Mouse (Mus musculus): ENCODE data around the gene Inafm2. TPM values are rescaled to one million over a fixed set of nuclear protein-coding genes. Genes with fewer than 3 reads are reported as not detected.
A peak's percentile ranks its signal among the peaks of the same experiment; 100 is the strongest.

Gene Inafm2
- polyA plus RNA-seq, 1 experiment from 2014 or later, result 23.5 TPM

DNA sequence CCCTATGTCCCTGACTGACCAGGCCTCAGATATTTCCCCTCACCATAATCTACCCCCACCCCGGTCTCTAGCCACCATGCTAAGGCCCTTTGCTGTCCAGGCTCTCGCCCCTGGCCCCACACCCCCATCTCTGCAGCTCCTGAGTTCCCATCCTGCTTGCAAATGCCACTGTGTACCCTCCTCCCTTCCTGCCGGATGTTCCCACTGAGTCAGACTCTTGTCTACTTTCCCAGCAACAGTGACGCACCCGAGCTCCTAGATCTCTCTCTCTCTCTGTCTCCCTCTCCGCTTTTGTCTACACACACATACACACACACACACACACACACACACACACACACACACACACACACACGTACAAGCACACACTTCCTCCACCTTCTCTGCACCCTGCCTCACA, 17.9 kb downstream of the Inafm2 start:
- H3K4me1 ChIP-seq (replicated peaks), result peaks cover 50% of the 10 kb centered on the region
- WGBS, result 66% methylated on average over 7 of the region's 7 CpGs

GRCm38 (mm10) chr2:118764094-118764831, 18.7 kb downstream of the Inafm2 start:
- peaks cover 5% of the 10 kb centered on the region; the same call in 1 of the 2 replicates for H3K27me3 ChIP-seq
- WGBS, result 21% methylated on average over 11 of the region's 11 CpGs
- H3K4me3 ChIP-seq, result no peak overlapping the region
- no peaks in the 10 kb centered on the region for H3K36me3 ChIP-seq
- ATAC-seq (ENCODE audit: low FRiP score), result no peak
- peaks cover 50% of the 10 kb centered on the region for H3K4me1 ChIP-seq (replicated peaks)
- no peak overlapping the region for H3K4me2 ChIP-seq
- H3K27ac ChIP-seq, result peak overlapping the region; percentile 49; the same call in 1 of the 2 replicates
- H3K9me3 ChIP-seq, result no peaks in the 10 kb centered on the region
- H3K9ac ChIP-seq, result no peak overlapping the region

More for the DNA sequence above, 17.9 kb downstream of the Inafm2 start:
- Histone ChIP-seq H3K36me3 (no peaks in the 10 kb centered on the region), H3K9ac (peak overlapping the region; percentile 71; the same call in 1 of the 2 replicates), H3K4me3 (no peak overlapping the region), H3K27me3 (peaks cover 12% of the 10 kb centered on the region; the same call in 1 of the 2 replicates), H3K9me3 (no peaks in the 10 kb centered on the region), H3K4me2 (no peak overlapping the region), H3K27ac (peak overlapping the region; percentile 96)
- ATAC-seq (ENCODE audit: low FRiP score), result no peak

DNA sequence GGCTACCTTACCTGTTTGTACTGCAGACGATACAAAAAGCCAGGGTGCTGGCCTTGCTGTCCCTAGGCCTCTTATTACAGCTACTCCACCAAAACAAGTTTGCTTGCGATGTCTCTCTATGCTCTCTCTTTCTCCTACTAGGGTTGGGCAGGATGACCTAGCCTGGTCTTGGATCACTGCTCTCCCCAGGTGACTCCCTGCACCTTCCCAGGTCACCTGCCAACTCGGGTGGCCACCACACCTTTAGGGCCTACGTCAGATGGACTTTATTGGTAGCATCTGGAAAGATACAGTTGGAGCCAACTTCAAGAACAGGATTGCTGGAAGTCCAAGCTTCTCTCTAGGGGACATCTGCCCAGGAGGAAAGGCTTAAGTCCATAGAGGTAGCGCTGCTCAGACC, 19.3 kb downstream of the Inafm2 start:
- no peaks in the 10 kb centered on the region for H3K9me3 ChIP-seq
- peaks cover 45% of the 10 kb centered on the region for H3K4me1 ChIP-seq (replicated peaks)
- no peak overlapping the region for H3K27ac ChIP-seq
- ATAC-seq (ENCODE audit: low FRiP score), result no peak
- no peaks in the 10 kb centered on the region for H3K36me3 ChIP-seq
- H3K27me3 ChIP-seq, result peaks cover 5% of the 10 kb centered on the region; the same call in 1 of the 2 replicates
- H3K4me3 ChIP-seq, result no peak overlapping the region
- 86% methylated on average over 5 of the region's 5 CpGs for WGBS
- no peak overlapping the region for H3K9ac ChIP-seq
- no peak overlapping the region for H3K4me2 ChIP-seq

- no peak overlapping the region for H3K9ac ChIP-seq
- no peak overlapping the region for H3K4me3 ChIP-seq
- H3K4me2 ChIP-seq, result no peak overlapping the region
- 81% methylated on average over 10 of the region's 10 CpGs for WGBS
- no peak for ATAC-seq (ENCODE audit: low FRiP score)
- H3K36me3 ChIP-seq, result no peaks in the 10 kb centered on the region
- H3K4me1 ChIP-seq (replicated peaks), result peaks cover 31% of the 10 kb centered on the region
- H3K9me3 ChIP-seq, result no peaks in the 10 kb centered on the region
- H3K27me3 ChIP-seq, result peaks cover 3% of the 10 kb centered on the region; the same call in 1 of the 2 replicates
- no peak overlapping the region for H3K27ac ChIP-seq
Measured at GRCm38 (mm10) chr2:118766041-118767033, 20.8 kb downstream of the Inafm2 start.

GRCm38 (mm10) chr2:118772158-118772874, 26.8 kb downstream of the Inafm2 start, which contains the start of gene Phgr1:
TSS of gene Phgr1 (plus strand) at chr2:118772769.
- H3K9me3 ChIP-seq, result no peaks in the 10 kb centered on the region
- no peak within 1 kb of the TSS for H3K9ac ChIP-seq
- peaks cover 10% of the 10 kb centered on the region for H3K4me1 ChIP-seq (replicated peaks)
- no peak within 1 kb of the TSS for H3K27ac ChIP-seq
- H3K27me3 ChIP-seq, result 0 out of 2 replicates have a peak, but pooled peaks cover 3% of the 10 kb centered on the region
- no peak for ATAC-seq (ENCODE audit: low FRiP score)
- H3K4me3 ChIP-seq, result no peak within 1 kb of the TSS
- 83% methylated on average over 6 of the region's 6 CpGs for WGBS
- no peak within 1 kb of the TSS for H3K4me2 ChIP-seq
- H3K36me3 ChIP-seq, result no peaks in the 10 kb centered on the region

- H3K4me3 ChIP-seq, result no peak overlapping the region
- H3K27me3 ChIP-seq, result 0 out of 2 replicates have a peak, but pooled peaks cover 3% of the 10 kb centered on the region
- no peaks in the 10 kb centered on the region for H3K9me3 ChIP-seq
- H3K36me3 ChIP-seq, result no peaks in the 10 kb centered on the region
- H3K4me1 ChIP-seq (replicated peaks), result peaks cover 16% of the 10 kb centered on the region
- no peak for ATAC-seq (ENCODE audit: low FRiP score)
- no peak overlapping the region for H3K27ac ChIP-seq
- H3K9ac ChIP-seq, result no peak overlapping the region
- H3K4me2 ChIP-seq, result no peak overlapping the region
- WGBS, result 90% methylated on average over 2 of the region's 2 CpGs
Measured at GRCm38 (mm10) chr2:118774536-118774935, 29.0 kb downstream of the Inafm2 start.

GRCm38 (mm10) chr2:118775396-118775795, 29.8 kb downstream of the Inafm2 start:
- H3K9ac ChIP-seq, result no peak overlapping the region
- WGBS, result 77% methylated on average over 1 of the region's 1 CpGs
- H3K4me3 ChIP-seq, result no peak overlapping the region
- peaks cover 23% of the 10 kb centered on the region for H3K4me1 ChIP-seq (replicated peaks)
- H3K9me3 ChIP-seq, result no peaks in the 10 kb centered on the region
- H3K36me3 ChIP-seq, result no peaks in the 10 kb centered on the region
- ATAC-seq (ENCODE audit: low FRiP score), result no peak
- H3K27ac ChIP-seq, result no peak overlapping the region
- no peak overlapping the region for H3K4me2 ChIP-seq
- 0 out of 2 replicates have a peak, but pooled peaks cover 3% of the 10 kb centered on the region for H3K27me3 ChIP-seq

- H3K36me3 ChIP-seq, result no peaks in the 10 kb centered on the region
- 0 out of 2 replicates have a peak, but pooled peaks cover 3% of the 10 kb centered on the region for H3K27me3 ChIP-seq
- no peak for ATAC-seq (ENCODE audit: low FRiP score)
- H3K4me1 ChIP-seq (replicated peaks), result peaks cover 28% of the 10 kb centered on the region
- no peak overlapping the region for H3K4me2 ChIP-seq
- H3K9ac ChIP-seq, result no peak overlapping the region
- WGBS, result 73% methylated on average over 4 of the region's 4 CpGs
- no peak overlapping the region for H3K4me3 ChIP-seq
- peak overlapping the region; percentile 40; the same call in 1 of the 2 replicates for H3K27ac ChIP-seq
- H3K9me3 ChIP-seq, result no peaks in the 10 kb centered on the region
Measured at GRCm38 (mm10) chr2:118775846-118776245, 30.3 kb downstream of the Inafm2 start.

GRCm38 (mm10) chr2:118776295-118776694, 30.7 kb downstream of the Inafm2 start:
- 0 out of 2 replicates have a peak, but pooled peaks cover 3% of the 10 kb centered on the region for H3K27me3 ChIP-seq
- H3K9me3 ChIP-seq, result no peaks in the 10 kb centered on the region
- H3K27ac ChIP-seq, result peak overlapping the region; percentile 40; the same call in 1 of the 2 replicates
- WGBS, result 88% methylated on average over 2 of the region's 2 CpGs
- H3K4me3 ChIP-seq, result no peak overlapping the region
- H3K4me1 ChIP-seq (replicated peaks), result peaks cover 32% of the 10 kb centered on the region
- no peaks in the 10 kb centered on the region for H3K36me3 ChIP-seq
- no peak for ATAC-seq (ENCODE audit: low FRiP score)
- H3K4me2 ChIP-seq, result no peak overlapping the region
- no peak overlapping the region for H3K9ac ChIP-seq

GRCm38 (mm10) chr2:118778418-118778817, 32.9 kb downstream of the Inafm2 start:
- H3K4me3 ChIP-seq, result no peak overlapping the region
- H3K4me1 ChIP-seq (replicated peaks), result peaks cover 34% of the 10 kb centered on the region
- no peaks in the 10 kb centered on the region for H3K27me3 ChIP-seq
- no peak overlapping the region for H3K9ac ChIP-seq
- WGBS, result 83% methylated on average over 4 of the region's 4 CpGs
- H3K4me2 ChIP-seq, result no peak overlapping the region
- ATAC-seq (ENCODE audit: low FRiP score), result no peak
- H3K9me3 ChIP-seq, result no peaks in the 10 kb centered on the region
- H3K27ac ChIP-seq, result no peak overlapping the region
- H3K36me3 ChIP-seq, result no peaks in the 10 kb centered on the region

DNA sequence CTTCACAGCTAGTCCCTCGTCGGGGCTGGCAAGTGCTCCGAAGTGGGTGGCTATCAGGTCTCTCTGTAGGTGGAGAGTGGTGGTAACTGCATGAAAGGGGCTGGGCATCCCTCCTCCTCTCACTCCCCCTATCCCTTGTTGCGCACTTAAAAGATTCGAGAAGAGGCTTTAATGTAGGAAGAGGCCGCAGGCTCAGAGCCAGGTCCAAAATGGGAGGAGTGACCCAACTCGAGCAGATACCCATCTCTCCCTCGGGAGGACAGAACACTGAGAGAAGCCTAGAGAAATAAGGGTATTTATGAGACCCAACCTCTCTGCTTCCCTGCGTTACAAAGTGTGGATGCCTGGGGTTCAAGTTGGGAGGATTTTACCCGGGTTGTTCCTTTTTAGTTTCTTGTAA, 33.5 kb downstream of the Inafm2 start:
- Histone ChIP-seq H3K4me1 (replicated peaks) (peaks cover 34% of the 10 kb centered on the region), H3K9ac (peak overlapping the region; percentile 81), H3K27me3 (no peaks in the 10 kb centered on the region), H3K27ac (peak overlapping the region; percentile 91), H3K9me3 (no peaks in the 10 kb centered on the region), H3K4me3 (peak overlapping the region; percentile 55), H3K36me3 (no peaks in the 10 kb centered on the region), H3K4me2 (peak overlapping the region; percentile 71)
- WGBS, result 7% methylated on average over 10 of the region's 10 CpGs
- ATAC-seq (ENCODE audit: low FRiP score), result peak; percentile 44
